Mouse (Mus musculus) kidney, adult 9 months (tissue): ENCODE measurements around the gene Nedd9.

Experiments used
- DNase-seq: peaks from one replicate; pipeline ENCODE4 v3.0.0; 2022

The Nedd9 gene

GRCm38 (mm10) chr13:41339653-41340351, 147.4 kb downstream of the Nedd9 start:
- DNase-seq: peak; percentile 60

GRCm38 (mm10) chr13:41339195-41339594, 148.0 kb downstream of the Nedd9 start:
- DNase-seq: peak; percentile 82

GRCm38 (mm10) chr13:41337407-41337806, 149.8 kb downstream of the Nedd9 start:
- no peak for DNase-seq

GRCm38 (mm10) chr13:41336260-41336659, 150.9 kb downstream of the Nedd9 start:
- DNase-seq: peak; percentile 98

GRCm38 (mm10) chr13:41335767-41336166, 151.4 kb downstream of the Nedd9 start:
- DNase-seq: peak; percentile 73

- DNase-seq: peak; percentile 79
These were observed 152.5 kb downstream of the Nedd9 start for GRCm38 (mm10) chr13:41334641-41335000.

GRCm38 (mm10) chr13:41333889-41334640, 153.1 kb downstream of the Nedd9 start:
- DNase-seq: no peak

GRCm38 (mm10) chr13:41331671-41332340, 155.4 kb downstream of the Nedd9 start:
- DNase-seq: no peak

GRCm38 (mm10) chr13:41330589-41331345, 156.4 kb downstream of the Nedd9 start:
- DNase-seq: no peak

- DNase-seq: no peak
These were observed 157.1 kb downstream of the Nedd9 start for GRCm38 (mm10) chr13:41330051-41330450.

- no peak for DNase-seq
These were observed 158.7 kb downstream of the Nedd9 start for GRCm38 (mm10) chr13:41328481-41328880.

- DNase-seq: no peak
These were observed 159.6 kb downstream of the Nedd9 start for GRCm38 (mm10) chr13:41327546-41327945.

- no peak for DNase-seq
These were observed 161.0 kb downstream of the Nedd9 start for GRCm38 (mm10) chr13:41326134-41326533.

- DNase-seq: no peak
These were observed 161.8 kb downstream of the Nedd9 start for GRCm38 (mm10) chr13:41325346-41325745.

GRCm38 (mm10) chr13:41324631-41325030, 162.5 kb downstream of the Nedd9 start:
- DNase-seq: no peak

GRCm38 (mm10) chr13:41321433-41321832, 165.7 kb downstream of the Nedd9 start:
- no peak for DNase-seq

- DNase-seq: no peak
These were observed 166.4 kb downstream of the Nedd9 start for GRCm38 (mm10) chr13:41320749-41321148.

GRCm38 (mm10) chr13:41302716-41303115, 184.4 kb downstream of the Nedd9 start:
- peak; percentile 92 for DNase-seq

- DNase-seq: no peak
These were observed 187.1 kb downstream of the Nedd9 start for GRCm38 (mm10) chr13:41300037-41300436.

- DNase-seq: no peak
These were observed 188.2 kb downstream of the Nedd9 start for GRCm38 (mm10) chr13:41298996-41299395.

- DNase-seq: no peak
These were observed 188.6 kb downstream of the Nedd9 start for GRCm38 (mm10) chr13:41298533-41298932.

GRCm38 (mm10) chr13:41296396-41296795, 190.8 kb downstream of the Nedd9 start:
- no peak for DNase-seq

GRCm38 (mm10) chr13:41295886-41296285, 191.3 kb downstream of the Nedd9 start:
- DNase-seq: no peak
